Mouse (Mus musculus) midbrain, embryonic 11.5 days (tissue): ENCODE data around the gene Pex13. TPM values are rescaled to one million over a fixed set of nuclear protein-coding genes. Genes with fewer than 3 reads are reported as not detected.
"Not testable (repeated sequence)": the region's sequence is repeated elsewhere in the genome, so short reads cannot be mapped to it uniquely, and the experiment has no call there.

ENCODE experiments used
- ATAC-seq: fragments of 200-750 bp; cut with Nextera tagmentation; 2 replicates; pipeline ENCODE4 v1.8.0; 2017; ENCODE audit warnings: moderate TSS enrichment, moderate library complexity; ENCODE audit not compliant: low FRiP score
- DNase-seq: peaks from one replicate; pipeline ENCODE4 v3.0.0; 2015; ENCODE audit warnings: low spot score; ENCODE audit errors: missing footprints
- H3K27ac ChIP-seq: fragments of 300-500 bp; sonication (generic); 2 replicates; pipeline ENCODE4 v1.5.1; 2014; ENCODE audit warnings: low read depth, low read length
- H3K27me3 ChIP-seq: fragments of 300-500 bp; sonication (generic); 2 replicates; pipeline ENCODE4 v1.6.1; 2014; ENCODE audit warnings: mild to moderate bottlenecking, low read length, moderate library complexity, mixed read lengths; ENCODE audit not compliant: control insufficient read depth, insufficient read depth
- H3K36me3 ChIP-seq: fragments of 300-500 bp; sonication (generic); 2 replicates; pipeline ENCODE4 v1.6.1; 2014; ENCODE audit warnings: mild to moderate bottlenecking, low read length, moderate library complexity, mixed read lengths; ENCODE audit not compliant: control insufficient read depth, insufficient read depth
- H3K4me1 ChIP-seq: fragments of 300-500 bp; sonication (generic); 2 replicates; pipeline ENCODE4 v1.6.1; 2014; ENCODE audit warnings: low read length; ENCODE audit not compliant: control insufficient read depth, insufficient read depth
- H3K4me2 ChIP-seq: fragments of 300-500 bp; sonication (generic); 2 replicates; pipeline ENCODE4 v1.6.1; 2014; ENCODE audit warnings: mild to moderate bottlenecking, moderate library complexity
- H3K4me3 ChIP-seq: fragments of 300-500 bp; sonication (generic); 2 replicates; pipeline ENCODE4 v1.5.1; 2014; ENCODE audit warnings: low read depth, low read length
- H3K9ac ChIP-seq: fragments of 300-500 bp; sonication (generic); 2 replicates; pipeline ENCODE4 v1.6.1; 2014; ENCODE audit warnings: low read length
- H3K9me3 ChIP-seq: fragments of 300-500 bp; sonication (generic); 2 replicates; pipeline ENCODE4 v1.6.1; 2016; ENCODE audit warnings: low read length; ENCODE audit not compliant: control insufficient read depth
- WGBS: fragments of 180-500 bp; shearing (Covaris S2); extraction: QIAGEN DNeasy Blood & Tissue Kit; methylation state at CpG from one replicate; pipeline ENCODE4 v1.1.7; 2014; 5-methylcytosine and 5-hydroxymethylcytosine counted together
- polyA plus RNA-seq: library from polyadenylated mRNA; unstranded; fragments of >200 nt; fragmentation: Nextera tagmentation; extraction: Ambion mirVana; gene quantifications from 2 replicates; pipeline ENCODE4 v1.2.1, GENCODE M21; 2014

The Pex13 gene
- polyA plus RNA-seq, 1 experiment from 2014 or later, result 45.0 TPM

GRCm38 (mm10) chr11:23618995-23619394 lies 46.8 kb downstream of the Pex13 start:
- no peak overlapping the region for H3K9ac ChIP-seq
- H3K36me3 ChIP-seq, result no peaks in the 10 kb centered on the region
- no peak overlapping the region for H3K27ac ChIP-seq
- DNase-seq, result no peak
- H3K4me1 ChIP-seq, result no peaks in the 10 kb centered on the region
- no peaks in the 10 kb centered on the region for H3K27me3 ChIP-seq
- WGBS, result 85% methylated on average over 5 of the region's 5 CpGs
- ATAC-seq, result no peak
- no peak overlapping the region for H3K4me2 ChIP-seq
- no peak overlapping the region for H3K4me3 ChIP-seq
- no peaks in the 10 kb centered on the region for H3K9me3 ChIP-seq

GRCm38 (mm10) chr11:23614546-23614945 lies 51.2 kb downstream of the Pex13 start:
- H3K4me3 ChIP-seq, result no peak overlapping the region
- no peaks in the 10 kb centered on the region for H3K9me3 ChIP-seq
- H3K36me3 ChIP-seq, result no peaks in the 10 kb centered on the region
- H3K27me3 ChIP-seq, result no peaks in the 10 kb centered on the region
- no peaks in the 10 kb centered on the region for H3K4me1 ChIP-seq
- no peak overlapping the region for H3K27ac ChIP-seq
- H3K9ac ChIP-seq, result no peak overlapping the region
- no peak for ATAC-seq
- H3K4me2 ChIP-seq, result no peak overlapping the region
- WGBS, result 92% methylated on average over 5 of the region's 5 CpGs
- DNase-seq, result no peak

DNA sequence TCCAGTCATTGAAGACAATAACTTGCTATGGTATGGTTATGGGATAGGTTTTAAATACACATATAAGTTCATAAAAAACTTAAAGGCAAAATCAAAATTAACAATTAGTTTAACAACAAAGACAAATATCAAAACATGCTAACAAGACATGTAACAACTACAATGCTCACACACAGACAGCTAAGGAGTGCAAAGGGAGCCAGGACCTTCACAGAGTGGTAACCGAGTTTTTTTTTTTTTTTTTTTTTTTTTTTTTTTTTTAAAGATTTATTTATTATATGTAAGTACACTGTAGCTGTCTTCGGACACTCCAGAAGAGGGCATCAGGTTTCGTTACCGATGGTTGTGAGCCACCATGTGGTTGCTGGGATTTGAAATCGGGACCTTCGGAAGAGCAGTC lies 58.5 kb downstream of the Pex13 start:
- not testable (repeated sequence) for ATAC-seq

More for the DNA sequence above, 58.5 kb downstream of the Pex13 start:
- not testable (repeated sequence) for H3K27me3 ChIP-seq, DNase-seq, H3K27ac ChIP-seq, H3K4me1 ChIP-seq, H3K9me3 ChIP-seq, H3K9ac ChIP-seq, H3K36me3 ChIP-seq, H3K4me2 ChIP-seq, H3K4me3 ChIP-seq
- 90% methylated on average over 6 of the region's 6 CpGs for WGBS

Other genes starting within 250 kb of the Pex13 start
- gene Ahsa2, start 167.9 kb downstream of the Pex13 start, polyA plus RNA-seq, result 171 and 184 TPM in 2 replicates
- gene 1700093K21Rik, start 144.8 kb downstream of the Pex13 start, polyA plus RNA-seq, result not detected in 2 replicates
- 65.3 and 72.5 TPM in 2 replicates for gene 0610010F05Rik, start 32.3 kb downstream of the Pex13 start, polyA plus RNA-seq
- 19.1 and 20.7 TPM in 2 replicates for gene Pus10, start 285 bp downstream of the Pex13 start, polyA plus RNA-seq
- 0.39 and 0.64 TPM in 2 replicates for gene Rel, start 105.0 kb upstream of the Pex13 start, polyA plus RNA-seq
- 28.8 and 32.3 TPM in 2 replicates for gene Papolg, start 229.3 kb upstream of the Pex13 start, polyA plus RNA-seq